ENCODE assay signal across 8 mouse cellular contexts in genomic region chr1:180365180-180365810, GRCm38 (mm10). TPM values are rescaled to one million over a fixed set of nuclear protein-coding genes. Genes with fewer than 3 reads are reported as not detected.
A peak's percentile ranks its signal among the peaks of the same experiment; 100 is the strongest.
DNase-seq lines count a peak whose midpoint lies in the region; ATAC-seq lines count a peak whose summit lies in the region.

No protein-coding gene starts in this region.

- peak overlapping the region; percentile 60 for H3K4me2 ChIP-seq in hindbrain, embryonic 15.5 days

- H3K9ac ChIP-seq in hindbrain, embryonic 15.5 days: peak overlapping the region; percentile 54

- H3K4me1 ChIP-seq in hindbrain, embryonic 15.5 days (replicated peaks): peaks cover 61% of the 10 kb centered on the region

- H3K27me3 ChIP-seq in hindbrain, embryonic 15.5 days: no peaks in the 10 kb centered on the region

- no peaks in the 10 kb centered on the region for H3K36me3 ChIP-seq in hindbrain, embryonic 15.5 days

- peak; percentile 80 for DNase-seq in WW6 (ENCODE audit: low read depth, low spot score)
- DNase-seq in cerebellum, postnatal 36 days: peak; percentile 93 to 95
- DNase-seq in frontal cortex, postnatal 36 days (ENCODE audit: low spot score in 2 of 2): peak; percentile 94
- DNase-seq in left cerebral cortex, adult 11 months (ENCODE audit: low spot score): peak; percentile 91
- DNase-seq in lung, postnatal 36 days: peak; percentile 97
- DNase-seq in retina, embryonic 14.5 days (ENCODE audit: low spot score): peak; percentile 95
- DNase-seq in thymus, postnatal 36 days: peak; percentile 95 to 97

- peak overlapping the region; percentile 42 for H3K4me3 ChIP-seq in hindbrain, embryonic 15.5 days

- under 1% methylated on average over 29 of the region's 29 CpGs for WGBS in hindbrain, embryonic 15.5 days

- peak overlapping the region; percentile 97 for H3K27ac ChIP-seq in hindbrain, embryonic 15.5 days (replicated peaks)

- ATAC-seq in hindbrain, embryonic 15.5 days (ENCODE audit: low FRiP score, low read depth): peak; percentile 96

- H3K9me3 ChIP-seq in hindbrain, embryonic 15.5 days: no peaks in the 10 kb centered on the region

RNA-seq across cellular contexts. Expression of gene Itpkb, which starts 35.0 kb away (rescaled TPM):
- polyA plus RNA-seq in hindbrain, embryonic 15.5 days (2015; fragmentation: Nextera tagmentation; extraction: Ambion mirVana): 3.5 and 3.7 TPM in 2 replicates

Comparison
In these comparisons a context has a peak if more than half of its experiments do, and no peak if none do; other contexts are left out.
1. Peak in every context shown above with its lines: DNase-seq, ATAC-seq, H3K4me3 ChIP-seq and H3K27ac ChIP-seq.